Mouse (Mus musculus) cortical plate, adult 2 months (tissue): ENCODE measurements around the gene Fam89b.

Experiments
- CTCF ChIP-seq: fragments of 200-500 bp; IDR thresholded peaks from 2 replicates; pipeline ENCODE4 v1.5.1; 2011; ENCODE audit warnings: mild to moderate bottlenecking, control low read depth, low read length; ENCODE audit not compliant: insufficient read depth; ENCODE audit errors: extremely low read depth
- POLR2A ChIP-seq: fragments of 200-500 bp; IDR thresholded peaks from 2 replicates; pipeline ENCODE4 v1.6.1; 2011; ENCODE audit warnings: mild to moderate bottlenecking, low read length, control low read depth; ENCODE audit not compliant: insufficient read depth; ENCODE audit errors: extremely low read depth

DNA sequence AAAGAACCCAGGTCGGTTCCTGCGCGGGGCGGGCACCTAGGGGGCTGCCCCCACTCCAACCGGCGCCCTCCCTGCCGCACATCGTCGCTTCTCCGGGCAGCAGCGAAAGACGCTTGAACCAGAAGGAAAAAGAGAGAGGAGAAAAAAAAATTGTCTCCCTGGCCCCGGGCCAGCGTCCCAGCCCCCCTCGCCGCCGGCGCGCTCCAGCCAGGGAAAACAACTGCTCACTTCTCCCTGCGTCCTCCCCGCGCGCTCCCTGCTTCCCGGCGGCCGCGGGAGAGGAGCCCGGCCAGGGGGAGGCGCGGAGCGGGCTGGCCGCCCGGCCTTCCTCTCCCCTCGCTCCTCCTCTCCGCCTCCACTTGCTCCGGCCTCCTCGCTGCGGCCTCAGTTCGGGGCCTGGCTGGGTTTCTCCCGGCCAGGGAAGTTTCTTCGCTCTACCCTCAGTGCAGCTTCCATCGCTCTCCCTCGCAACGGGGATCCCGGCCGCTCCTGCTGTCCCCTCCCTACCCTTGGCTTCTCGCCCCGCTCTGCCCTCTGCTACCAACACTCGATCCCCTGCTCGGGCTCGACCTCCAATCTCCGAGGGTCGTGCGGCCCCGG lies 12.3 kb upstream of the Fam89b start:
- TF ChIP-seq POLR2A = no peak
- TF ChIP-seq CTCF = no peak
